Mouse (Mus musculus) kidney, embryonic 15.5 days (tissue): ENCODE measurements around the gene Arhgef3. TPM values are rescaled to one million over a fixed set of nuclear protein-coding genes. Genes with fewer than 3 reads are reported as not detected.

Experiments
- ATAC-seq: fragments of 200-750 bp; cut with Nextera tagmentation; replicated peaks from 2 replicates; pipeline ENCODE4 v1.8.0; 2017; ENCODE audit warnings: moderate TSS enrichment; ENCODE audit not compliant: low FRiP score
- H3K27ac ChIP-seq: fragments of 300-500 bp; sonication (generic); 2 replicates; pipeline ENCODE4 v1.5.1; 2015; ENCODE audit warnings: mild to moderate bottlenecking, inconsistent platforms
- H3K27me3 ChIP-seq: fragments of 300-500 bp; sonication (generic); 2 replicates; pipeline ENCODE4 v1.6.1; 2015; ENCODE audit warnings: inconsistent platforms
- H3K36me3 ChIP-seq: fragments of 300-500 bp; sonication (generic); 2 replicates; pipeline ENCODE4 v1.6.1; 2015; ENCODE audit warnings: inconsistent platforms
- H3K4me1 ChIP-seq: fragments of 300-500 bp; sonication (generic); 2 replicates; pipeline ENCODE4 v1.6.1; 2015; ENCODE audit warnings: inconsistent platforms
- H3K4me2 ChIP-seq: fragments of 300-500 bp; sonication (generic); 2 replicates; pipeline ENCODE4 v1.6.1; 2015; ENCODE audit warnings: moderate library complexity, mild to moderate bottlenecking, inconsistent platforms
- H3K4me3 ChIP-seq: fragments of 300-500 bp; sonication (generic); replicated peaks from 2 replicates; pipeline ENCODE4 v1.5.1; 2015; ENCODE audit warnings: mild to moderate bottlenecking, inconsistent platforms
- H3K9ac ChIP-seq: fragments of 300-500 bp; sonication (generic); 2 replicates; pipeline ENCODE4 v1.6.1; 2015; ENCODE audit warnings: mild to moderate bottlenecking, inconsistent platforms
- H3K9me3 ChIP-seq: fragments of 300-500 bp; sonication (generic); replicated peaks from 2 replicates; pipeline ENCODE4 v1.6.1; 2016; ENCODE audit warnings: inconsistent platforms
- WGBS: fragments of 180-500 bp; shearing (Covaris S2); methylation state at CpG from one replicate; pipeline ENCODE4 v1.1.7; 2015; ENCODE audit warnings: mixed read lengths; 5-methylcytosine and 5-hydroxymethylcytosine counted together
- polyA plus RNA-seq: library from polyadenylated mRNA; unstranded; fragments of >200 nt; fragmentation: Nextera tagmentation; extraction: Ambion mirVana; gene quantifications from 2 replicates; pipeline ENCODE4 v1.2.1, GENCODE M21; 2015

Arhgef3 gene
- polyA plus RNA-seq, 1 experiment from 2014 or later: 17.2 TPM

DNA sequence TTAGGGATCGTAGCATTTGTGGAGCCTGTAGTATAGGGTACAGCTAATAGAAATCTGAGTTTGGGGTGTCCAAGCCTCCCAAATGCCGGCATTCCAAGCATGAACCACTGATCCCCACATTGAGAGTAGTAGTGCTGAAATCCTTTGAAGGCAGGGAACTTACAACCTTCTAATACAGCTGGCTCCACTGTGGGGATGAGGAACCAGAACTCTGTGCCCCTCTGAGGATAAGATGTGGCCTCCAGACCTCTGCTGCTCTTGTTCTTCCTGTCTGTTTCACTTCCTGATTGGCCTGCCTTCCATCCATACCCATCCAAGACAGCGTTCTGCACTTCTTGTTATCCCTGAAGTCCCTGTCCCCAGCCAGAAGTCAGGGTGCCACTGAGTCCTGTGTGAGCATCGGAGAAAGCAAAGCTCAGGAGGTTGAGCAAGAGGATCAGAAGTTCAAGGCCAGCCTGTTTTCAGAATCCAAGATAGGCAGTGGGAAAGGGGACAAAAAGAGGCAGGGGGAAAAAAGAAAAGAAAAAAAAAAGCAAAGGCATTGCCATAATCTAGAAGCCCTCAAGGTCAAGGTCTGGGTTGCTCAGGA is 2.0 kb downstream of the Arhgef3 start:
- 75% methylated on average over 4 of the region's 4 CpGs for WGBS
- Histone ChIP-seq H3K27me3 (peaks cover 26% of the 10 kb centered on the region), H3K36me3 (no peaks in the 10 kb centered on the region), H3K4me3 (no peak overlapping the region), H3K27ac (no peak overlapping the region), H3K4me2 (no peak overlapping the region), H3K4me1 (peaks cover 19% of the 10 kb centered on the region), H3K9ac (no peak overlapping the region), H3K9me3 (no peaks in the 10 kb centered on the region)
- ATAC-seq: no peak

DNA sequence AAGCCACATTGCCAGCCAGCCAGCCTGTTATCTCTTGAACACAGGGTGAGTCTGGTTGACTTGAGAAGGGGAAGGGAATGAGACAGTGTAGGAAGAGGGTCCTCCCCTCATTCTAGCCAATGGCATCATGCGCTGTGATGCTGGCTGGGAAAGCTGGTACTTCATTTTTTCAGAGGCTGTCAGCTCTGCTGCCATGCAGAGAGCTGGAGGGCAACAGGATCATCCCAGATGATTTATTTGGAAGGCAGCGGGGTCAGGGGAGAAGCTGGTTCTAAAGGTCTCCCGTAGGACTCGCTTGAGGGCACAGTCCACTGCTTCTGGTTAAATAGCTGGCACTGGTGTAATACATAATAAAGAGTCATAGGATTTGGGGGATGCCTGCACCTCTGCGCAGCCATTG is 3.8 kb downstream of the Arhgef3 start:
- Histone ChIP-seq H3K36me3 (no peaks in the 10 kb centered on the region), H3K27ac (no peak overlapping the region), H3K4me3 (no peak overlapping the region), H3K9me3 (no peaks in the 10 kb centered on the region), H3K4me1 (peaks cover 19% of the 10 kb centered on the region), H3K27me3 (peaks cover 26% of the 10 kb centered on the region), H3K9ac (no peak overlapping the region), H3K4me2 (no peak overlapping the region)
- 56% methylated on average over 5 of the region's 5 CpGs for WGBS
- no peak for ATAC-seq

DNA sequence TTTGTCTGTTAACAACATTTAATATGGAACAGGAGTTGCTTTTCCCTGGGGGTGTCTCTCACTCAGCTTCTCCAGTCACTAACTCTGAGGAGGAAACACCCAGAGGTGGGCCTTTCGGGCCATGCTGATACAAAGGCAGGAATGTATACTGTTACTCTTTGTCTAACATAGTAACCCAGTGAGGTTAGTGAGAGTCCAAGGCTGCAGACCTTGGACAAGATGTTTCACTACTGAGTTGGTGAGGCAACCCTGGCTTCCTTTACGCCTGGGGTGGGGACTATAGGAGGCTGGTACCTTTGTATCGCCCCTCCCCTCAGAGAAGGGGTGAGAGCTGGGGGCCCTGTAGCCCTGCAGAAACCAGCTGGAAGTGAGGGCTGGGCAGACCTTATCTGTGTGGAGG is 7.9 kb downstream of the Arhgef3 start:
- Histone ChIP-seq H3K36me3 (no peaks in the 10 kb centered on the region), H3K9ac (no peak overlapping the region)
- ATAC-seq: no peak

DNA sequence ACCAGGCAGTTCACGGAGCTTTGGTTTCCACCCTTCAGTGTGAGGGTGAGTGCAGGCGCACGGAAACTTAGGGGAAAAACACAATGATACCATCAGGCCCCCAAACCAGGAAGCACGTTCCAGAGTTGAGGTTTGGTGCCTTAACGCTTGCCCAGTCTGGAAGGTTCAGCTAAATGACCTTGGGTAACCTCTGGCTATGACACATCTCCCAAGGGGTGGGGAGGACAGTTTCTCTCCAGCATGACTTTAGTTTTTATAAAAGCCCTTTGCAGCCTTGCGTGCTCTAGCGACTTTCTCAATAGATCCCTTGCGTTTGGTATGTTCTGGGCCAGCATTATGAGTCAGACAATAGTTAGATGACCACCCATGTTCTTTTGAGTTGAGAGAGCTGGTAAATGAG is 8.8 kb downstream of the Arhgef3 start:
- H3K36me3 ChIP-seq: no peaks in the 10 kb centered on the region
- H3K4me3 ChIP-seq: no peak overlapping the region
- ATAC-seq: no peak
- H3K9ac ChIP-seq: no peak overlapping the region
- H3K27me3 ChIP-seq: no peaks in the 10 kb centered on the region
- 37% methylated on average over 8 of the region's 8 CpGs for WGBS
- peaks cover 4% of the 10 kb centered on the region for H3K4me1 ChIP-seq
- H3K9me3 ChIP-seq: no peaks in the 10 kb centered on the region
- H3K27ac ChIP-seq: no peak overlapping the region
- H3K4me2 ChIP-seq: no peak overlapping the region

More for the DNA sequence above, 7.9 kb downstream of the Arhgef3 start:
- 74% methylated on average over 3 of the region's 3 CpGs for WGBS
- Histone ChIP-seq H3K9me3 (no peaks in the 10 kb centered on the region), H3K27me3 (no peaks in the 10 kb centered on the region), H3K4me1 (peaks cover 8% of the 10 kb centered on the region), H3K27ac (no peak overlapping the region), H3K4me2 (no peak overlapping the region), H3K4me3 (no peak overlapping the region)

- no peaks in the 10 kb centered on the region for H3K27me3 ChIP-seq
- H3K27ac ChIP-seq: no peak overlapping the region
- no peak overlapping the region for H3K9ac ChIP-seq
- WGBS: 92% methylated on average over 3 of the region's 3 CpGs
- H3K36me3 ChIP-seq: no peaks in the 10 kb centered on the region
- no peak overlapping the region for H3K4me3 ChIP-seq
- no peak for ATAC-seq
- H3K9me3 ChIP-seq: no peaks in the 10 kb centered on the region
- no peaks in the 10 kb centered on the region for H3K4me1 ChIP-seq
- no peak overlapping the region for H3K4me2 ChIP-seq
Measured at GRCm38 (mm10) chr14:27130031-27130430, 15.3 kb downstream of the Arhgef3 start.

DNA sequence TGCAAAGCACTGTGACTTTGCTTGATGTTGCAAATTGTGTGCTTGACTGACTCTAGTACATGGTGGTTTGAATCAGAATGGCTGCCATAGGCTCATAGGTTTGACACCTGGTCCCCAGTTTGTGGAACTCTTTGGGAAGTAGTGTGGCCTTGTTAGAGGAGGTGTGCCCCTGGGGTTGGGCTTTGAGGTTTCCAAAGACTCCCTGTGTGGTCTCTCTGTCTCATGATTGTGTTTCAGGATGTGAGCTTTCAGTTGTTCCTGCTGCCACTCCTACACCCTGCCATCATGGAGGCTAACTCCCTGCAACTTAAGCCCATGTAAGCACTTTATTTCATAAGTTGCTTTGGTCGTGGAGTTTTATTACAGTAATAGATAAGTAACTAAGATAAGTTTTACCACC is 16.0 kb downstream of the Arhgef3 start:
- 51% methylated on average over 1 of the region's 1 CpGs for WGBS
- ATAC-seq: no peak
- no peaks in the 10 kb centered on the region for H3K36me3 ChIP-seq

DNA sequence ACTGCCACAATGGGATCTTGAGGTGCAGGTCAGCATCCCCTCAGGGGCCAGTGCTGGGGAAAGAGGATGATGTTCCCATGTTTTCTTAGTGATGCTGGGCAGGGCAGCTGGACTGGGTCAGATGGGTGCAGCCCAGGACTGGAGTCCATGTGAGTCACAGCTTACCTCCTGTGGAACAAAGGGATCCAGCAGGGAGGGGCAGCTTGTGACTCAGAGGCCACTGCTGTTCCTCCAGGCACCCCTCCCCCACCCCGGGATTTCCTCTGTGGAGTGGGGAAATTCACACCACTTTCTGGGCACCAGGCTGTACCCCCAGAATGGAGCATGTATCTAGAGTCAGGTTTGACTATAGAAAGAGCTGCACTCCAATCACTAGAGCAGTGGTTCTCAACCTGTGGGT is 16.8 kb downstream of the Arhgef3 start:
- no peak overlapping the region for H3K27ac ChIP-seq
- H3K4me1 ChIP-seq: no peaks in the 10 kb centered on the region
- no peak overlapping the region for H3K4me2 ChIP-seq
- no peaks in the 10 kb centered on the region for H3K27me3 ChIP-seq
- no peaks in the 10 kb centered on the region for H3K36me3 ChIP-seq
- ATAC-seq: no peak
- no peak overlapping the region for H3K9ac ChIP-seq
- no peak overlapping the region for H3K4me3 ChIP-seq
- 70% methylated on average over 1 of the region's 1 CpGs for WGBS
- H3K9me3 ChIP-seq: no peaks in the 10 kb centered on the region

More for the DNA sequence above, 16.0 kb downstream of the Arhgef3 start:
- Histone ChIP-seq H3K4me1 (no peaks in the 10 kb centered on the region), H3K27ac (no peak overlapping the region), H3K4me2 (no peak overlapping the region), H3K9ac (no peak overlapping the region), H3K27me3 (no peaks in the 10 kb centered on the region), H3K4me3 (no peak overlapping the region), H3K9me3 (no peaks in the 10 kb centered on the region)

- WGBS: 80% methylated on average over 9 of the region's 9 CpGs
- Histone ChIP-seq H3K9me3 (no peaks in the 10 kb centered on the region), H3K4me1 (no peaks in the 10 kb centered on the region), H3K27me3 (no peaks in the 10 kb centered on the region), H3K27ac (no peak overlapping the region), H3K4me2 (no peak overlapping the region), H3K9ac (no peak overlapping the region), H3K36me3 (no peaks in the 10 kb centered on the region), H3K4me3 (no peak overlapping the region)
- peak; percentile 66; the same call in 1 of the 2 replicates for ATAC-seq
Measured at GRCm38 (mm10) chr14:27138891-27139290, 24.2 kb downstream of the Arhgef3 start.

DNA sequence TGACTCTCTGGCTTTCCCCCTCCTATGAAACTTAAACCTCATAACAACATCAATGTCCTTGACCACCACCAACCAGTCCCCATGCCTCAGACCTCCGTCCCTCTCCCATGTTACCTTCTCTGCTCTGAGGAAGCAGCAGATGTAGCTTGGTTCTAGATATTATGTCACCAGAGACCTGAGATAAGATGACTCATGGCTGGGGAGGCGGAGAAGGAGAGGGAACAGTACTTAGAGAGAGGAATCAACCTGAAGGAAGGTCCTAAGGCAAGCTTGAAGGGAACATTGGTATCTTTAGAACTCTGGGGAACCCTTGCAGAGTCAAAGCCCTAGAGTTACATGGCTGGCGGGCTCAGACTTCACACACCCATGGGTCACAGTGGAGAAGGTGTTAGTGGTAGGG is 25.3 kb downstream of the Arhgef3 start:
- Histone ChIP-seq H3K27ac (no peak overlapping the region), H3K36me3 (no peaks in the 10 kb centered on the region), H3K4me2 (no peak overlapping the region), H3K4me1 (peaks cover 3% of the 10 kb centered on the region), H3K9ac (no peak overlapping the region), H3K4me3 (no peak overlapping the region), H3K9me3 (no peaks in the 10 kb centered on the region), H3K27me3 (no peaks in the 10 kb centered on the region)
- ATAC-seq: no peak
- WGBS: 84% methylated on average over 3 of the region's 3 CpGs

GRCm38 (mm10) chr14:27141486-27141885 is 26.8 kb downstream of the Arhgef3 start:
- Histone ChIP-seq H3K9me3 (no peaks in the 10 kb centered on the region), H3K27me3 (no peaks in the 10 kb centered on the region), H3K4me2 (no peak overlapping the region), H3K9ac (no peak overlapping the region), H3K4me1 (peaks cover 11% of the 10 kb centered on the region), H3K4me3 (no peak overlapping the region), H3K36me3 (no peaks in the 10 kb centered on the region), H3K27ac (no peak overlapping the region)
- WGBS: 33% methylated on average over 3 of the region's 3 CpGs
- ATAC-seq: no peak

DNA sequence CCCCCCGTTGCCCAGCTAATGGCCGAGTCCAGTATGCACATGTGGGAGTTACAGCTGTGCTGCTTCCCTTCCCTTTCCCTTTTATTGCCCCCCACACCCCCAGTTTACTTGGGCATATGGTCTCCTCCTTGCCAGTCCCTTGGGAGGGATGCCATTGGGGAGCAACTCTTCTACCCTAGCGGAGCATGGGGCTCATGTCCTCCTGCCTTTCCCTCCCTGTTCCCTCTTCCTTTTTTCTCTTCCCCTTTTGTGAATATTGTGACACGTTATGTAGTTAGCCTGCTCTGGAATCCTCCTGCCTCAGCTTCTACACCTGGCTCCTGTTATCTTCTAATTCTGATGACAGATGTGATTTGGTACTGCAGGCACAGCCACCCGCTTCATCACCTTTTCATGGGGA is 28.0 kb downstream of the Arhgef3 start:
- no peaks in the 10 kb centered on the region for H3K9me3 ChIP-seq
- no peak overlapping the region for H3K27ac ChIP-seq
- no peak overlapping the region for H3K4me3 ChIP-seq
- no peaks in the 10 kb centered on the region for H3K36me3 ChIP-seq
- ATAC-seq: no peak
- no peak overlapping the region for H3K9ac ChIP-seq
- H3K4me1 ChIP-seq: peaks cover 11% of the 10 kb centered on the region
- WGBS: 76% methylated on average over 5 of the region's 5 CpGs
- H3K27me3 ChIP-seq: no peaks in the 10 kb centered on the region
- H3K4me2 ChIP-seq: no peak overlapping the region

DNA sequence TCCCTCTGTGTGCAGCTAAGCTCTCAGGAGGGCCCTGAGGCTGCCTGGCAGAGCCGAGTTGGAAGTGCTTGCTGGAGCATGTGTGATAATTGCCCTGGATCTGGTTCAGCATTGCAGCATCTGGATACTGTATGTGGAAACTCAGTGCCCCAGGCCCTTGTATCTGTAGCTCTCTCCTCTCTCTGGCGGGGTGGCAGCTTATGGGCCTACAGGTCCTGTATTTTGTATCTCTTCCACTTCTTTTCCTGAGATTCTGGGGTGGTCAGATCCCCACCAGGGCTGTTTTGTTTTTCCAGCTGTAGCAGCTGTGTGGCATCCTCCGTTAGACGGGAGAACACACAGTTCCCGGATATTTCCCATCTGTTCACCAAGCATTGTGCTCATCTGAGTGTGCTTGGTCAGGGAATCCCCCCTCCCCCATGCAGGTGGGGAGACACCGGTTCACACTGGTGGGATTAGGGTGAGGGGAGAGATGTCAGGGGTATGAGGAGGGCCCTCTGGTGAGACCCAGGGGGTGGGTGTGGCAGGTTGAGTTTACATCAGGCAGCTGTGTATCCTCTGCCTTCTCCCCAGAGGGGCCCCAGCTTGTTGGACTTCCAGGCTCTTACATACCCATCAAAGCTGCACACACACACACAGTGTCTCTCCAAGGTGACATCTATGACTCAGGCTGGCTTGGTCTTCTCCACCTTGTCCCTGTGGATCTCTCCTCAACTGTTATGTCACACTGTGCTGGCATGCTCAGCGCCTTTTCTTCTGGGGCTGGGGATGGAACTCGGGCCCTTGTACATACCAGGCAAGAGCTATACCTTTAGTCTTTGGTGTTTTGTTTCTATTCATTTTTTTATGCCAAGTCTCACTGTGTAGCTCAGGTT is 30.7 kb downstream of the Arhgef3 start:
- peak overlapping the region; percentile 29 for H3K27ac ChIP-seq

More for the DNA sequence above, 30.7 kb downstream of the Arhgef3 start:
- Histone ChIP-seq H3K4me3 (no peak overlapping the region), H3K27me3 (no peaks in the 10 kb centered on the region), H3K9ac (no peak overlapping the region), H3K36me3 (no peaks in the 10 kb centered on the region), H3K9me3 (no peaks in the 10 kb centered on the region), H3K4me1 (peaks cover 11% of the 10 kb centered on the region), H3K4me2 (no peak overlapping the region)
- WGBS: 45% methylated on average over 8 of the region's 8 CpGs
- peak; percentile 63 for ATAC-seq
